Mouse (Mus musculus) fat pad, adult 2 months (tissue): ENCODE results near the gene Nat10.

ENCODE experiments used
- DNase-seq: peaks from one replicate; pipeline ENCODE4 v3.0.0-alpha.2; 2011; ENCODE audit warnings: low read depth, low spot score; ENCODE audit errors: extremely low read depth

The Nat10 gene

DNA sequence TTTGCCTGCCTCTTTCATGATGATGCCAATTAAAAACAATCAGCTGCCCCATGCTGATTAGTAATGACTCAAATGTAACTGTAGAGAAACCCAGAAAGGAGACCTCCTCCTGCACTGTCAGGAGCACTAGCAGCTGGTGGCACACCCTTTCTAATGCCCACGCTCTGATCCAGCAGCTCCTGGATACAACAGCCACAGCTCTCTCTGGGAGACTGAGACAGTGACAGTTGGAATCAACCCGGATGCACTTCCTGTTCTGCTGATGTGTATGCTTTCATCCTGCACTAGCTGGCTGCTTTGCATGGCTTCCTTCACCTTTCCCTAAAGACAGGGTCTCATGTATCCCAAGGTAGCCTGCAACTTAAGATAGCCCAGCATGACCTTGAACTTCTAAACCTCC is 15.0 kb downstream of the Nat10 start:
- DNase-seq = no peak

DNA sequence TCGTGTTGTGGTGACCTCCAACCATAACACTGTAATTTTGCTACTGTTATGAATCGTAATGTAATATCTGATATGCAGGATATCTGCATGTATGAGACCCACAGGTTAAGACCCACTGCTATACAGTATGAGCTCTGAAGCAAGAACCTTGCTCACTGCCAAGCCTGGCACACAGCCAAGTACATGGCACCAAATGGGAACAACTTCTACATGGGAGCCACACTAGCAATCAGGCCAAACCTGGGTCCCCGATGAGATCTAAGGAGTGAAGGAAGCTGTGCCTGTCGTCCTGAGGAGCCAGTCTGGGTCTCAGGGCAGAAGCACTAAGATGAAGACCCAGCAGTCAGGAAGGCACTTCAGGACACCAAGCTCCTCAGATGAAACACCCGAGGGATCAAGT is 15.6 kb downstream of the Nat10 start:
- DNase-seq = no peak

DNA sequence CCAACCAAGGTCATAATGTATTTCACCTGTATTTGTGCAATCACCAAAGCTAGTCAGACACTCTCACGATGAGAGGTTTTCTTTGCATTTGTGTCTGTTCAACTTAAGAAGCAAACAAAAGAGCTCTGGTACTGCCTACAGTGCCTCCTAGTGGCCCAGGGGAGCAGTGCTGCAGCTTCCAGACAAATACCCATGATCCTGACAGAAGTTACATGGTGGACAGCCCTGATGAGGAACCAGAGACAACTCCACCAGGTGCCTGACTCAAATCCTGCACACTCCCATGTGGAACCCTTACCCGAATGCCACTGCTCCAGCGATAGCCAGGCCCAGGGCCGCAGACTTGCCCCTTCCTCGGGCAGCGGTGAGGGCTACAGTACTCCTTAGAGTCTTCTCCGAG is 17.1 kb downstream of the Nat10 start:
- no peak for DNase-seq

DNA sequence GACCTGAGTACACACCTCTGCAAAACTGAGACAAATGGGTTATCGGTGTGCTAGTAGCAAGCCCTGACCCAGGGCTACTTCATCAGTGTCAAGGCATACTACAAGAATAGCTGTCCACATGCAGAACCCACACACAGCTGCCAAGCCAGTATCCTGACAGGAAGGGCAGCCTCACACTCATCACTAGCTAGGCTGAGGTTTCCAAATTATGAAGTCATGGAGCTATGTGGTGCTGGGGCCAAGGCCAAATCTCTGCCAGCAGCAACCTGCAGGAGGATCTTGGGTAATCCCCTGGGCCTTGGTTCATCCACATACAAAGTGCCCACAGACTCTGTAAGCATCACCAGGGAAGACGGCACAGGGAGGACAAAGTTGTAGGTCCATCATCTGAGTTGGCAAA is 17.5 kb downstream of the Nat10 start:
- no peak for DNase-seq

DNA sequence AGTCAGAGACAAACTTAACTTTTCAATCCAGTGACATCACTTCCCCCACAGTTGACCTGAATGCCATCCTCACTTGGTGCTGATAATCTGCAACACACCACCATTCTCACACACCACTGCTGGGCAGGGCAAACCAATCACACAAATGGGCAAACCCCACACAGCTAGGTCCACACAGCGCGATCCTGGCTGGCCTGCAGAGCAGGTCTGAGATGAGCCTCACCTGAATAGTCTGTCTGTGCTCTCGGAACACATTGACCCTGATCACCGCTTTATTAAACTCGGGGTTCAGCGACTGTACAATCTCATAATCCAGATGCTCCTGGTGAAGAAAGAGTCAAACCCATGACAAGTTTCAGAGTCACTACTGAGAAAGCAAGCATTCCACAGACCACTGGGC is 18.2 kb downstream of the Nat10 start:
- DNase-seq = no peak

DNA sequence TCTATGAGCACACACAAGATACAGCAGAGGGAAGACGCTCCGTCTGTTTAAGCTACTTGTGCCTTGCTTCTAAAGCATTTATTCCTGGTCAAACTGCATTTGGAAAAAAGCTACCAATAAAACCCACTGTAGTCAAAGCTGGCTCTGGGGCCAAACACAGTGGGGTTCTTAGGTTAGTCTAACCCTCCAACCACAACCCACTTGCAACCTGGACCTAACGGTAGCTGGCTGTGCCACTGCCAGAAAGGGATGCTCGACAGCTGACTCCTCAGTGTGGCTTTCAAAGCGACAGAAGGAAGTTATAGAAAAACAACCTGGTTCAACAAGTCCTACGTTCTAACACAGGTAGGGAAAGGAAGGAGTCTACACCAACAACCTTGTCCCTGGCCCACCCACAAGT is 29.6 kb downstream of the Nat10 start:
- DNase-seq = no peak

DNA sequence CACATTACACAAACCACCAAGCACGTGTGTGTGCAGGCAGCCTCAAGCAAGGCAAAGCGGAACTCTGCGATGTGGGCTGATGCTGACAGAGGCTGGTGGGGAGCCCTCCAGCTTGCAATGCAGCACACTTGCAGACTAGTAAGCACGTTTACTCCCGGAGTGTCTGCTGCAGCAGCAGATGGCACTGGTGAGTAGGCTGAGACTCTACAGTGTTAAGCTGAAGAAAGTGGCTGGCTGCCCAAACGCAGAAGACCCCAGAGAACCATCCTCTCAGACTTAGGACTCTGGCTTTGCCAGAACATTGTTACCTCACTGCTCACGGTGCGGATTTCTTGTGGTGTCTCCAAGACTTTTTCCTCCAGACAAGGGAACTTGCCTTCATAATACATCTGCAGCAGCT is 30.1 kb downstream of the Nat10 start:
- DNase-seq = no peak

DNA sequence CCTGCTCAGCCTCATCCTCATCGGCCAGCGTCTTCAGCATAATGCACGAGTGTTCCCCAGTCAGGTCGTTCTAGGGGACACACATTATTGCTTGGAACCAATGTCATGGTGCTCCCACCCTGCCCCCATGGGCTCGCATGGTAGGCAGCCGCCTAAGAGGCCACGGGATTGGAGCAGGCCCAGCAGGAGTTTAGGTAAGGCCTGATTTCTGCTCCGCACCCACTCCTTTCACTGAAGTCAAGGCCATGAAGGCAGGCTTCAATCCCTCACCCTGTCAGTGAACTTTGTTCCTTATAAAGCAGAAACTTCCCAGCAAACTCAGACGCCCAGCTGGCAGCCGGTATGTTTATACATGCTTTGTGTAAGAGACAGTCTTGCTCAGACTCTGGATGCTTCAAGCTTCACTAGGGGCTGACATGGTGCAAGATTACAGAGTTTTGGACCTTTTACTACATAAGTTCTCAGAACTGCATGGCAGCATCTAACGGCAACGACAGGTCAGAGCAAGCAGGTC is 33.0 kb downstream of the Nat10 start:
- no peak for DNase-seq

DNA sequence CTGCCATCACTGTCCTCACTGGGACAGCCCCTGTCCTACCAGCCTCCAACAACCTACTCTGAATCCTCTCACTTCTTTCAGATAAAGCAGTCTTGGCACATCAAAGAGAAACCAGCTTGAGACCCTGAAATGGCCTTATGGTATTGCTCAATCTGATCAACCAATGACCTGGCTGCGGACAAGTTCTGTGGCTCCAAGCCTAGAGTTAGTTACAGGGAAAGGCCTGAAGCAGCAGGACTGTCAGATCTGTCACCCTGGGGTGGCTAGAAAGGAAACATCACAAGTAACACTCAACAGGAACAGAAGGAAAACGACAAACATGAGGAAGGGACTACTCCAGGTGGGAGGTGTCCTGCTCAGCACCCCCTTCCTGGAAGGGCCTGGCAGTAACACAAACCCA is 36.5 kb downstream of the Nat10 start:
- no peak for DNase-seq

DNA sequence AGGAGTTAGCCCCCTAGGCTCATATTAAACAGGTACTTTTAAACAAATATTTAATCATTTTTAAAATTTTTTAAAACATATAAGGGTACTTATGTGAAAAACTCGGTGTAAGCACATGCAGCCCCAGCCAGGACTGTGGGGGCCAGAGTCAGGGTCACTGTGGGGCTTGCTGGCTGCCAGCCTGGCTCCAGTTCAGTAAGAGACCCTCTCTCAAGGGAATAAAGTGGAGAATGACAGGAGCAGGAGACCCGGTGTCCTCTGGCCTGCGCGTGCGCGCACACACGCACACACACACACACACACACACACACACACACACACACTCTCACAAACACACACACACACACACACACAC is 41.8 kb downstream of the Nat10 start:
- DNase-seq = no peak

DNA sequence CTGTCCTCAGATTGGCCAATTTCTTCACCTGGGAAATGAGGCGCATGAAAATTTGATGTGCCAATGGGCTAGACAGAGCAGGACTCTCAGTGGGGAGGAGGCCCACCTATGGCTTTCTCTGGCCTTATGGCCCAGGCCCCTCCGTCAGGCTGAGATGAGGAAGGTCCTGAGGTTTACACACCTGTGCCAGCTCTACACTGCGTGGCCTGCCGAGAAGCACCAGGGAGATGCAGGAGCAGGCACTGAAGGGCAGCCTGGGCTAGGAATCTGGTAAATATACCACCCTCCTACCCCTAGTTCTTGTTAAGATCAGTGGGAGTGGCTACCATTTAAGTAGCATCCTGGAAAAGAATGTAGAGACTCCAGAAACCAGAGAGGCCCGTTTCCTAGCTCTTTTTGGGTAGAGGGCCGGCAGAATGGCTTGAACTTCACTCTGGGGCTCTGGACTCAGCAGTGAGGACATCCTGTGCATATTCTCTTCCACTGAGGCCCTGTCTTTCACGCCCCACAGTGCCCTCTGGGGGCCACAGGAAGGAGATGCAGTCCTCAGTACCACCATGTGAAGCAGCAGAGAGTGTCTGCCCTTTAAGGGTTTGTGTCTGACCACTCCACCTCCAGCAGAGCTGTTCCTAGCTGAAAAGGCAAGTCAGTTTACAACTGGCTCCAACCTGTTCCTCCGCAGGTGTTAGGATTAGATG is 42.3 kb downstream of the Nat10 start:
- no peak for DNase-seq

DNA sequence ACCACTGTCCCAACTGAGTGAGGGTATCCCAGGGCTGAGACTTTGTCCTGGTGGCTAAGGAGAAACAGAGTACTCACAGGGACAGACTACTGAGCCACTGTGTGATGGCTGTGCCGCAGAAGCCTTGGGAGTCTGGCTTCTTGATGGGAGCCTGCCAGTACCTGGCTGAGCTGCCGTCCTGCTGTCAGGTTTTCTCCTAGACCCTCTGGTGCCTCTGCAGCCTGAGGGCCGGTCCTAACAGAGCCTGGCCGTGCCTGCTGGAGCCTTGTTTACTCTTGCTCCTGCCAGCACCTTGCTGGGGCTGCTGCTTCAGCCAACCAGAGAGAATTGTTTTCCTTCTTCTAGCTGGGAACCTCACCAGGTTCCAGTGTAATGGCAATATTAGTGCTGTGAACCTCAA is 46.7 kb downstream of the Nat10 start:
- DNase-seq = no peak

DNA sequence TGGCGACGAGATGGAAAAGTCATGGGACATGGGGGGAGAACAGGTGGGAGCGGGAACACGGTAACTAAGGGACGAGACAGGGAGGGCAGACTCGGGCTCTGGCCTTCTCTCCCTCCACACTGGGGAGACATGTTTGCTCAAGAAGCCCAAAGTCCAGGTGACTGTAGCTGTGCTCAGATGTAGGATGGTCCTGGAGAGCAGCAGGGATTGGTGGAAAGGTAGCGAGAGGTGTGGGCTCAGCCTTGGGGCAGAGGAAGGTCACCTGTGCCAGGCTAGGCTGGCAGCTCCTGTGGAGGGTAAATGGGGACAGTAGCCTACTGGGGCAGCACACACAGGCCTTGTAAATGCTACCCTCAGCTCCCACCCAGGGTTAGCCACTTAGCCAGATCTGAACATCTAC is 47.2 kb downstream of the Nat10 start:
- no peak for DNase-seq

DNA sequence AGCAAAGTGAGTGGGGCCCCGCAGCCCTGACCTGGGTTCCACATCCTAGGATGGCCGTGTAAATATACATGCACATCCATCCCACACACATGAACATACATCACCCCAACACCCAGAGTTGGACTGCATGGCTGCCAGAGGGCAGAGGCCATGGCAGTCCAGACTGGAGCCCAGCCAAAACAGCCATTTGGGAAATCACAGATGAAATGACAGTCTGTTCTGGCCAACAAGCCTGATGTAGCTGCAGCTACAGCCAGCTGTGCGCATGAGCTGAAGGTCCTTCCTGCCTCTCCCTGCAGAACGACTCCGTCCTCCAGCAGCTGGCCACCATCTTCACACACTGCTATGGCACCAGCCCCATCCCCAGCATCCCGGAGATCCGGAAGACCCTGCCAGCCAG is 50.2 kb downstream of the Nat10 start:
- DNase-seq = no peak

DNA sequence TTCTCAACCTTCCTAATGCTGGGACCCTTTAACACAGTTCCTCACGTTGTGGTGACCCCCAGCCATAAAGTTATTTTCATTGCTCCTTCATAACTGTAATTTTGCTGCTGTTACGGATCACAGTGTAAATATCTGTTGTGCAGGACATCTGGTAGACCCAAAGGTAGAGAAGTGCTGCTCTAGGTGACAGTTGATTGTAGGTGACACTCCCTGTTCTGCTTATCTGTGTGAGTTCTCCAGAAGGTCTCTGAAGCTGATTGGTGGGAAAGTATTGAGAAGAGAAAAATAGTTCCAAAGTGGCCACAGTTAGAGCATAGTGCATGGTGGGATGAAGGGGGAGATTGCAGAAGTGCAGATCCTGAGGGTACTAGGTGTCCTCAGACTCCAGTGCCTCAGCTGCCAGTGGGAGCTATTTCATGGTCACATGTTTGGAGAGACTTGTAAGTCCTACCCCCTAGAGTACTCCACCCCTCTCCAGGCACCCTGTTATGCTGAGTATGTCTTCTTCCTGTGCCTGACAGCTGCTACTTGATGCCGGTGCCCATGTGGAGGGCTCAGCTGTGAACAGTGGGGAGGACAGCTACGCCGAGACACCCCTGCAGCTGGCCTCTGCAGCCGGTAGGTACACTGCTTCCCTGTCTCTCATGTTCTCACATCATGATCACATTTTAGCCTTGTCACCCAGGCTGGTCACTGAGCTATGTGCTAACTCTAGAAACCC is 53.9 kb downstream of the Nat10 start:
- DNase-seq = no peak

DNA sequence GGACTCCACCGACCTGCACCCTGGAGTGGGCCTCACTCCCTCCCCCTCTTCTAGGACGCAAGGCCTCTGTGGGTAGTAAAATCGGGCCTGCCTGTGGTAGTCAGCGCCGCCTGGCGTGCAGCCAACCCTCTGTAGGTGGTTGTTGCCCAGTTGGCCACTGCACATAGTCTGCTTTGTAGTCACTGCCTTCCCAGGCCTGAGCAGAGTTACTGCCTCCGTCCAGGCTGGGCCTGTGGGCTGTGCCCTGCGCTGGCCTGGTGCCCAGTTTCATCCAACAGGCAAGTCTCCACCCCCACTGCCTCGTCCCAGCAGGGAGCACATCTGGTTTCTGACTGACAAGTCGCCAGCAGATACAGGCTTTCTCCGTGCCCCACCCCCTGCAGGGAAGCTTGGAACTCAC is 54.8 kb downstream of the Nat10 start:
- DNase-seq = no peak

DNA sequence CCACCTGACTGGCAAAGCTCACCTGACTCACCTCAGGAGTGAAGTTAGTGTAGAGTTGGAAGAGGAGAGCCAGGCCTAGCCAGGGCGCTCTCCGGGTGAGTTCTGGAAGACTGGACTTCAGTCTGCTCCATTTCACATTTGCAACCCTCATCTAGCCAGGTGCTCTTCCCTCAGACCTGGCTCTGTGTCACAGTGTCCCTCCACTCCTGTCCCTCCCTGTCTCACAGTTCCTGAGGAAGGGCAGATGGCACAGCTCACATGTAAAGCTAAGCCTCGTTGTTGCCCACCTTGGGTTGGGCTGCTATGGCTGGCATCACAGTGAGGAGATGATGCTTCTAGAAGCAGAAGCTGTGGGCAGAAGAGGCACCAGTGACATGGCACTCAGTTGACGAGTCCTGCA is 55.2 kb downstream of the Nat10 start:
- no peak for DNase-seq

DNA sequence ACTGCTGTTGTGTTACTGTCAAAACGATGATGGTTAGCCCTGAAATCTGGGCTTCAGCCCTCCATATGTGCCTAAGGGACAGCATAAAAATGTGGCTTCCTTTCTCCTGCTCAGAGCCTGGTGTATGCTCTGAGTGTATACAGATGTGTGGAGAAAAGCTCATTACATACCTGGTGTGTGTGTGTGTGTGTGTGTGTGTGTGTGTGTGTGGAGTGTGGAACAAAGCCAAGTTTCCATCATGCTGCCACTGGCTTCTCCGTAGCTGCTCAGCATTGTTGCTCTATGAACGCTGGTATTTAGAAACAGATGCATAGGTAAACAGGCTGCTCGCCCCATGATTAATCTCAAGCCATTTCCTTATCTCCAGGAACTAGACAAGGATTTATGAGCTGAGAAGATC is 57.2 kb downstream of the Nat10 start:
- no peak for DNase-seq

DNA sequence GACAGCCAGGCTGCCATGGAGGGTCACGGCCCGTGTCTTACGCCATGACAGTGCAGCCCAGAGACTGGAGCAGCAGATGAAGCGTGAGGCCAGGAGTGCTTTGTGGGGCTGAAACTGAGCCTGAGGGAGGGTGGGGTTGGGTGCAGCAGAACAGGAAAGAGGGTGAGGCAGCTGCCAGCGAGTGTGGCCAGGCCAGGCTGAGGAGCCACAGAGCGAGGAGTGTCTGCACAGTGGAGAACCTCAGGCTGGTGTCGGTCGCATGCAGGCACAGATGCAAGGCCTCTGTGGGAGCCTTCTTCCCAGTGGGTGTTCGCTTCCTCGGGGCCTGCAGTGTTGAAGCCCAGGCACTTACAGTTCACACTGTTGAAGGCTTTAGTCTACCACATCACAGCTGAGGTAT is 57.7 kb downstream of the Nat10 start:
- DNase-seq = no peak

DNA sequence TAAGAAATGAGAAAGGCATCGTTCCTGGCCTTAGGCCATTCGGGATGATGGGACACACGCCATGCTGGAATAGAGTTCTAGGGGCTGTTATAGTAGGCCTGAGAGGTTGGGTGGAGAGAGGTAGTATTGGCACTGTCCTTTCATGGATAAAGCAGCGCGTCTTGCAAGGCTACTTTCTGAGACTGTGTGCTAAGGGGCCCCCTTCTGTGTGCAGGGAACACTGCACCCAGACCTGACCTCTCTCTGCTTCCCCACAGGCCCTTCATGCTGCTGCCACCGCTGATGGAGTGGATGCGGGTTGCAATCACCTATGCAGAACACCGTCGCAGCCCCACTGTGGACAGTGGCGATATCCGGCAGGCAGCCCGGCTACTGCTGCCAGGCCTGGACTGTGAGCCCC is 60.6 kb downstream of the Nat10 start:
- no peak for DNase-seq

DNA sequence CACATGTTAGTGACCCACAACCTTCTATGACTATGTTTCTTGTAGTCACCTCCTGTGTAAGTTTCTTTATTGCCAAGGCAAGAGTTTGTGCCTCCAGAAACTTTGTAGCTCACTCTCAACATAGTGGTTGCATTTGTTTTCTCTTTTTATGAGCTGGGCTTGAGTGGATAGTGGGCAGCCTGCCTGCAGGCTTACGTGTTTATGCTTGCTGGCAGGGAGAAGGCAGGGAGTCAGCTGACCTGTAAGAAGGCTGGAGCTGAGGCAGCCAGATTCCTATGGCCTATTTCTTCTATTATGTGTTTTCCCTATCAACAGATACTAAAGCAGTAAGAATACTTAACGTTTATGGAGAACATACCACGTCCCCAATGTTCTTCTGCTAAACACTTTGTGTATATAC is 64.9 kb downstream of the Nat10 start:
- no peak for DNase-seq

DNA sequence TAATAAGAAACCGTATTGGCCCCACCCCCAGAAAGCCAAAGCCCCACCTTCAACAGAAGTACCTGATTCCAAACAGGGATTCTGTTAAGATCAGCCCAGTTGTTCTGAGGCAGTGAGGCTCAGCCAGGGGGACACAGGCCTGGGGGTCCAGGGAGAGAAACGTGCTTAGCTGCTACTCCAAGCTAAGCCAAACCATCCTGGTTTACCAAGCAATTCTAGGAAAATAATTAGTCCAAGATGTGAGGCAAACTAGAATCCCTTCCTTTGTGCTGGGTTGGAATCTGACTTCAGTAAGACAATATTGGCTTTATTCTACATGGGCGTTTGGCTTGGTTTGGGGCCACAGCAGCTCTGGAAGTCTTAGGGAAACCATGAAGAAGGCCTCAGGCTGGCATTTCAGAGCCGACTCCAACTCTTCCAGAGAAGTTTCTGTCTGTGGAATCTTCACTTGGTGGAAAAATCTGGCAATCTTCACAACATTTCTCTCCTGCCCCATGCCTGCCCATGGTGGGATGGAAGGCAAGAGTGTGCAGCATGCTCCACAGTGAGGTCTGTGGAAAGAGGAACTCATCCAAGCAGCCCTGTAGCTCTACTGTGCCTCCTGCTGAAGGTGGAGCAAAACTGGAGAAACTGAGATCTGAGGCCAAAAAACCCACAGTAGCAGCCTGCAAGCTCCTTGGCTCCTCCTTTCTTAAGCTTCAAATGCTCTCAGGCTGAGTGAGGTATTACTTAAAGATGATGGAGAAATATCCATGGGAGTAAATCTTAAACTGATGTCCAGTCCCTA is 66.1 kb downstream of the Nat10 start:
- DNase-seq = no peak
